Mouse (Mus musculus) gastrocnemius, postnatal 14 days (tissue): Measurements from ENCODE around the gene Xylt2. TPM values are rescaled to one million over a fixed set of nuclear protein-coding genes. Genes with fewer than 3 reads are reported as not detected.
A peak's percentile ranks its signal among the peaks of the same experiment; 100 is the strongest.

Experiments used
- DNase-seq: peaks from one replicate; pipeline ENCODE4 v3.0.0; 2021; ENCODE audit warnings: mixed read lengths
- intact Hi-C: fragments of 180-260 bp; cut with DNase I; formaldehyde crosslinking; loops from one replicate; pipeline ENCODE4 v1.15.1; 2025; ENCODE audit warnings: low total_unique reads
- total RNA-seq, 2 experiments: library from RNA; stranded (reverse); gene quantifications; 2 replicates each; pipeline ENCODE4 v1.2.3; 2021

The Xylt2 gene
- total RNA-seq, 2 experiments from 2014 or later: 6.6 to 7.8 TPM

DNA sequence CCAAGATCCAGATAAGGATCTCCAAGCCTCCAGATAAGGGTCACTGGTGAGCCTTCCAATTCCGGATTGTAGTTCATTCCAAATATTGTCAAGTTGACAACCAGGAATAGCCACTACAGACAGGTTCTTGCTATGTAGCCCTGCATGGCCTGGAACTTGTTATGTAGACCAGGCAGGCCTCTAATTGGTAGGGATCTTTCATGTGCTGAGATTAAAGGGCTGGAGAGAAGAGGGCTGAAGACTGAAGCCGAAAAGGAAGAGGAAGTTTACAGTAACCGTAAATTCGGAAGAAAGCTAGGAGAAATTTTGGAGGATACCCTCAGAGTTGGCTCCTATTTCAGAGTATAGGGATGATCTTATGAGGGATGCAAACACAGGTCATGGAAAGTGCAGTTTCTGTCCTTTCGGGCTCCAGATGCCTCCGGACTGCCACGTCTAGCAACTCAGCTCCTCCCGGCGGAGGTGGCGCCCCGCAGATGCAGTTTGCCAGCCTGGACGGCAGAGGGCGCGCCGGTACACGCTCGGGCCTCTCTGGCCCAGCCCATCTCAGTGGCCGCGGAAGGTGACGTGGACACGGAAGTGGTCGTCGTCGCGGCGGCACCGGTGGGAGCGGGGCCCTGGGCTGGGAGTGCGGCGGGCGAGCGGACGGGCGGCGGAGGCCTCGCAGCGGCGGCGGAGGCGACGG, 48.0 kb downstream of the Xylt2 start, which contains the start of gene Lrrc59:
Lrrc59 (plus strand) TSS at position 569 of the 685 bp plus-strand sequence.
- intact Hi-C loops: no loop called here
- peak; percentile 95 for DNase-seq

DNA sequence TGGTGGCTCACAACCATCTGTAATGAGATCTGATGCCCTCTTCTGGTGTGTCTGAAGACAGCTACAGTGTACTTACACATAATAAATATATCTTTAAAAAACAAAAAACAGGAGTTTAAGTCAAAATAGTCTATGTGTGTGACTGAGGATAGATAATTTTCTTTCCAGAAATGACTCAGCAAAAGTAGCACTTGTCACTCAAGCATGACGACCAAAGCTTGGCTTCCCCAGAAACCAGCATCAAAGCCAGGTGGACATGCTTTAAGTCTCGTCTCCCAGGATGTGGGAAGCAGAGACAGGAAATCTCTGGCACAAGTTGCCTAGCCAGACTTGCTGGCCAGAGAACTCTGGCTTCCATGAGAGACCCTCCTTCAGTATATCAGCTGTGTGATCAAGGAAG, 55.2 kb downstream of the Xylt2 start:
- intact Hi-C loops: no loop called here
- DNase-seq: no peak

DNA sequence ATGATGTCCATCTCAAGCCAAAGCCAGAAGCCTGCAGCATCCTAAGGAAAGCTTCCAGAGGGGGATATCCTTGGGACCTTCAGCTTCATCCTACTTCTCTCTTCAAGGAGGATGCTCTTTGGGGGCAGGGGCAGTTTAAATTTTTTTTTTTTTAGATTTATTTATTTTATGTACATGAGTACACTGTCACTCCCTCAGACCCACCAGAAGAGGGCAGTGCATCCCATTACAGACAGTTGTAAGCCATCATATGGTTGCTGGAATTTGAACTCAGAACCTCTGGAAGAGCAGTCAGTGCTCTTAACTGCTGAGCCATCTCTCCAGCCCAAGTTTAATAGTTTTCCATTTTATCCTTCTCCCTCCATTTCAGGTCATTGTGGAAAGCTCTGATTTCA, 55.9 kb downstream of the Xylt2 start:
- DNase-seq: no peak
- intact Hi-C loops: no loop called here

DNA sequence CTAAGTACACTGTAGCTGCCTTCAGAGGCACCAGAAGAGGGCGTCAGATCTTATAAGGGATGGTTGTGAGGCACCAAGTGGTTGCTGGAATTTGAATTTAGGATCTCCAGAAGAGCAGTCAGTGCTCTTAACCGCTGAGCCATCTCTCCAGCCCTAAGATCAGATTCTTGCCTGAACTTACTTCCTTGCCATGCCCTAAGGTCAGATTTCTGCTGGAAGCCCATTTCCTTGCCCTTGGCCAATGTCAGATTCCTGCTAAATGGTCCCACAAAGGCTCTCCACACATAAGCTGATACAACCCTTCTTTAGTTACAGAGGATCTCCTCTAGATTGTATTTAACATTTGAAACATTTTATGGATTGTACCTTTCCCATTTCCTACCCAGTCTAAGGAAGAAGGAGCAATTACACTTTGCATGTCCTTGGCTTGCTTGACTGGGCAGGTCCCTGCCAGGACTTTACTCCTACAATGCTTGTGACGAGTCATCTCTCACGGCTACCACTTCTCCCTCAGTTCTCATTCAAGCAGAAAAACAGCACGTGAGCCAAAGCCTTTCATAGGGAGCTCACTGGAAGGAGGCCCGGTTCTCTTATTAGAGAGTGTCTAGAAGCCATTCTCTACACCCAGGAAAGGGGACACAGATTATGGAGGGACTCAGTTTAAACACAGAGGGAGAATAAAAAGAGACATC, 56.4 kb downstream of the Xylt2 start:
- DNase-seq: no peak
- intact Hi-C loops: no loop called here

DNA sequence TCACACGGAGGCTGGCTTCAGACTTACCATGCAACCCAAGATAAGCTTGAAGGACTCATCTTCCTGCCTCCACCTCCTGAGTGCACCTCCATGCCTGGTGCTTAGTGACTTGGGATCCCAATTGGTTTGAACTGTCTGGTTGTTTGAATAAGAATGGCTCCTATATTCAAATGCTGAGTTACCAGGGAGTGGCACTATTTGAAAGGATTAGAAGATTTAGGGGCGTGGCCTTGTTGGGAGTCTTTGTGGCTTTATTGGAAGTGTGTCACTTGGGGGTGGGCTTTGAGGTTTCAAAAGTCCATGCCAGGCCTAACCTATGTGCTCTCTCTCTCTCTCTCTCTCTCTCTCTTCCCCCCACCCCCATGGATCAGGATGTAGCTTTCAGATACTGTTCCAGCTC, 59.7 kb downstream of the Xylt2 start:
- no peak for DNase-seq
- intact Hi-C loops: no loop called here

DNA sequence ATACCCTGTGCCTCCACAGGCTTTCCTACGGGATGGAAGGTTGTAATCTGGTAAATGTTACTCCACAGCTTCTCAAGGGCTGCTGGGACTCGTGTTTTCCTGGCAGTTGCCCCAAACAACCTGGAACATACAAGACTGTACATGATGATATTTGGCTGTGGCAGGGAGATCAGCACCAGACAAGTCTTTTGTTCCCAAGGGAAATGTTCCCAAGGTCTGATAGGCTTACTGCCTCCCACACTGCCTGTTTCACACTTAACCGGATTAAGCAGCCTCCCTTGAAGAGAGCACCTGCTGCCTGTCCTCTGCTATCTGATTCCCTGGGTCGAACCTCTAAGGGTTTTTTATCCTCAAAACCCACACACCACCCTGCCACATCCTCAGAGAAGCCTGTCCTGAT, 61.8 kb downstream of the Xylt2 start:
- no peak for DNase-seq
- intact Hi-C loops: no loop called here

DNA sequence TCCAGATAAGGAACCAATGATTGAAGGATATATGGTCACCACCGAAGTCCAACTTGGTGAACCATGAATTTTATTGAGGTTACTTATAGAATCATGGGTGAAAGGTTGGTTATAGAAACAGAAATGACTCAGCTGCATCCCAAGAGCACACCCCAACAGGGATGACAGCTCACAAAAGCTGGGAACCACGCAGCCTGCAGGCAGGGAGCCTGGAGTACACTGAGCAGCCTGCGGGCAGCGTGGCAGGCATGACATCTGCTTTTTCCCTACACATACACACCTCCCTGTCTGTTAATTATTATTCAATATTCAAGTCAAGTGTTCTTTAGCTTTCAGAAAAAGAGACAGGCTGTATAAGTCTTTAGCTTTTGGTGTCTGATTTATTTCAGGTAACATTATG, 62.7 kb downstream of the Xylt2 start:
- DNase-seq: no peak

More for the DNA sequence above, 62.7 kb downstream of the Xylt2 start:
- intact Hi-C loops: no loop called here

Other genes with a start within 250 kb of the Xylt2 start
- 1 to 10 TPM; 4.9 to 6.1 TPM for gene Cacna1g, start 203.3 kb downstream of the Xylt2 start, total RNA-seq
- not detected for gene Spata20, start 191.3 kb downstream of the Xylt2 start, total RNA-seq
- under 1 TPM; 0.09 to 0.25 TPM for gene Epn3, start 177.5 kb downstream of the Xylt2 start, total RNA-seq
- under 1 TPM in 1 of 2 experiments, not detected in 1; 0.13 TPM for gene Mycbpap, start 155.8 kb downstream of the Xylt2 start, total RNA-seq
- gene Rsad1, start 128.3 kb downstream of the Xylt2 start, total RNA-seq: 1 to 10 TPM; 2.2 to 2.6 TPM
- 10 to 100 TPM; 17.4 to 21.2 TPM for gene Chad, start 112.5 kb downstream of the Xylt2 start, total RNA-seq
- gene Acsf2, start 75.6 kb downstream of the Xylt2 start, total RNA-seq: 1 to 10 TPM; 4.1 to 6.6 TPM
- gene Lrrc59, start 47.7 kb downstream of the Xylt2 start, total RNA-seq: 10 to 100 TPM; 26.9 to 35.5 TPM
- gene Mrpl27, start 23.7 kb downstream of the Xylt2 start, total RNA-seq: 10 to 100 TPM; 56.4 to 59.0 TPM
- under 1 TPM; 0.90 to 0.91 TPM for gene Eme1, start 23.6 kb downstream of the Xylt2 start, total RNA-seq
- not detected for gene Gm11541, start 27.0 kb upstream of the Xylt2 start, total RNA-seq
- under 1 TPM; 0.89 to 0.98 TPM for gene Cdc34b, start 64.3 kb upstream of the Xylt2 start, total RNA-seq
- gene Tmem92, start 105.2 kb upstream of the Xylt2 start, total RNA-seq: not detected